Mouse (Mus musculus) layer of hippocampus, adult 11-12 months (tissue): ENCODE data around the gene Csnk2b.
A peak's percentile ranks its signal among the peaks of the same experiment; 100 is the strongest.

Experiments used
- DNase-seq: peaks from one replicate; pipeline ENCODE4 v3.0.0; 2022; ENCODE audit warnings: low spot score

The Csnk2b gene

DNA sequence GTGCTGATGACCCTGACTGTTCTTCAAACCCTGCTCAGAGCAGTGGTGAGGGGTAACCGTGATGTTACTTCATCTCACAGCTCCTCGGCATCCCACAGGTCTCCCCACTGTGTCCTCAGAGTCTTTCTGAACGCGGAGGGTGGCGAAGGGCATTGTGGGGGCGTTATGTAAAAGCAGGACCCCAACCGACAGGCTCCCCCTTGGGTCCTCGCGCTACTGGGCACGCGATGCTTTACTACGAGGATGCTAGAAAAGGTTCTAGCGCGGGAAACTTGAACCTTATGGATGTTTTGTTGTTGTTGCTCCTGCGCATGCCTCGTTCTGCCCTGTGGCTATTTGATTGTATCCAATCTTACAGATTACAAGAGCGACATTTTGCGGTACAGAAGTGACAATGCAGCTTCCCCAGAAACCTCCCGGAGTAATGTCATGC, at the start of gene Csnk2b:
Csnk2b (minus strand) TSS at position 183 of the 433 bp plus-strand sequence.
- peak; percentile 75 for DNase-seq

- DNase-seq = no peak
Measured at GRCm38 (mm10) chr17:35168541-35169207, 46.8 kb upstream of the Csnk2b start.

DNA sequence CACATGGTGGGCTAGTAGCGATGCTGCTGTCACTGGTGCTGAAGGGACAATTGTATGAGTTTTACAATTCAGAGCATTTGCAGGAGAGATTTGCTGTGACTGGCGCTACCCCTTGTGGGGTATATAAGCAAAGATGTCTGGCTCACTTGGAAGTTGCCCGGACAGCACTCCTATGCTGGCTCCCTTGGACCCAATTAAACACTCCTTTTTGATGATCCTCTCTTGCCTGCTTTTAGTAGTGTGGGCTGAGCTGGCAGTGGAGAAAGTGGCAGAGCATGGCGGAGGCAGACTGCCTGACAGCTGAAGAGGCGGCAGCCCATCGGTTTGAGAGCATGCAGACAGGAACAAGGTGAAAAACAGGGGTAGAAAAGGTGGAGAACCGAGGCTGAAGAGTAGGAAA, 45.9 kb upstream of the Csnk2b start:
- no peak for DNase-seq

GRCm38 (mm10) chr17:35166352-35167035, 44.6 kb upstream of the Csnk2b start:
- peak; percentile 85 for DNase-seq

DNA sequence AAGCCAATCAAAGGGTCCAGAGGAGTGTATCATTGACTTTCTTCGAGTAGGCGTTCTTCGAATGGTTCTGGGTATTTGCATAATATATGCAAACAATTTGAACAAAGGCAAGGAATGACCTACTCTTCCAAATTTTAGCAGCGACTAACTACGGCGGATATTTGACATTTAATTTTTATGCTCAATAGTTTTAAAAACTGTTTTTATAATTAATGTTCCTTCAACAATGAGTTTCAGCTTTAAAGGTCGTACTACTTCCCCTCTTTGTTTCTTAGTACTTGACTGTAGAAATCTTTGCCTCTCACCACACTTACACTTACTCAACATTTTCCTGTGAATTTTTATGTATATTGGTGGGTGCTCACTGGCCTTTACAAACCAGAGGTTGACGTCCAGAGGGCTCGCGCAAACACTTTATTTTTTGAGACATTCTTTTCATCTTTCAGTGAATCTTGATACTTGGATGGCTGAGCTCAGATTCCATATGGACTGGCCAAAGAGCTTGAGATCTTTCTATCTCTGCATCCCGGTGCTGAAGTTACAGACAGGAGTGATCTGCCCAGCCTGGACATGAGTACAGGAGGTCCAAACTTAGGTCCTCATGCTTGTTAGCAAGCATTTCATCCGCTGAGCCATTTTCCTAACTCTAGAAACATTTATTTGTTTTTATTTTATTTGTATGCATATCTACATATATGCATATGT, 43.8 kb upstream of the Csnk2b start:
- DNase-seq = no peak

GRCm38 (mm10) chr17:35164568-35165450, 43.0 kb upstream of the Csnk2b start, which contains the start of gene Prrc2a:
Gene Prrc2a (minus strand): TSS chr17:35164897.
- peak; percentile 99 for DNase-seq

DNA sequence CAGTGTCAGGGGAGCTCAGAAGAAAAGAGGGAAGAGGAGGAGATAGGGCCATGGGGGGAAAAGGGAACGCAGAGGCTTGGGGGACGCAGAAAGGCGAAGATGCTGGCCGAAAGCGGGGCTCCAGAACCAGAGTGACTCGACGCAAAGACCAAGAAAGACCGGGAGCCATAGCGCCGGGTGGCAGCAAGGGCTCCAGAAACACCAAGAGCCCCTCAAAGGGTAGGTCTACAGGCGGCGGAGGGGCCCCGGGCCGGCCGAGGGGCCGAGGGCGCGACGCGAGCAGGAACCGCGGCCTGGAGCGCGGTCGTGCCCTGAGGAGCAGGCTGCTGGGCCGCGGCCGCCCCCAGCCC, 42.3 kb upstream of the Csnk2b start:
- DNase-seq = no peak

- DNase-seq = no peak
Measured at GRCm38 (mm10) chr17:35163326-35164081, 41.7 kb upstream of the Csnk2b start.

DNA sequence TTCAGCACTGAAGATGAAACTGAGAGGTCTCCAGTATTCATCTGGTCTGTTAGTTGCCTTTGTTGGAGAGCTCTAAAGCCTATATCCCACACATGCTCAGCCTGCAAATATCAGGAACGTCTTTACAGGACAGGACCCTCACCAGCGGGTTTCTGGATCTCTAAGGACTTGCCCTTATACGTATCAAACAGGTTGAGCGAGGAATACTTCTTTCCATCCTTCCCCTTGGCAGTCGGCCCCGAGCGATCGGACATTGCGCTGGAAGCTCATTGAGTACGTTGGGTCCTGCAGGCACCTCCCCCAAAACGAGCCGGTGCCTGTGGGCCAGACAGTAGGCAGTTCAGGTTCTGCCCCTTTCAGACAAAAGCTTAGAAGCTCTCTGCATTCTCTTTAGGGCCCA, 40.9 kb upstream of the Csnk2b start:
- no peak for DNase-seq

DNA sequence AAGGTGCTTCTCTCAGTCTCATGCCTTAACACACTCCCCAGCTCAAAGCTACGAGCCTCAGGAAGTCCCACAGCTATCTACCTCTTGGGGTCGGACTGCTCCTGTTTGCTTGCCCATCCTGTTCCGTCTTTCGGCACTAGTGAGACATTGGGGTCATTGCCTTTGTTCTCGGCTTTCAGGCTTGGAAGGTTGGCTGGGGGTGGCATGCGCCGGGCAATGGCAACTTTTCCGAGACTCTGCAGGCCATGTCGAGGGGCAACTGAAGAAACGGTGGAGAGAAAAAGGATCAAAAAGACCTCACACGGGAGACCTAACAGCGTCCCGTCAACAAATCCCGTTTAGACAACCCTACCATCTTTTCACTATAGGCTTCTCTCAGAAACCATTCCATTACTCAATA, 40.3 kb upstream of the Csnk2b start:
- no peak for DNase-seq

GRCm38 (mm10) chr17:35161421-35161820, 39.6 kb upstream of the Csnk2b start:
- no peak for DNase-seq

- no peak for DNase-seq
Measured at GRCm38 (mm10) chr17:35159638-35160037, 37.8 kb upstream of the Csnk2b start.

- DNase-seq = no peak
Measured at GRCm38 (mm10) chr17:35158850-35159593, 37.2 kb upstream of the Csnk2b start.

DNA sequence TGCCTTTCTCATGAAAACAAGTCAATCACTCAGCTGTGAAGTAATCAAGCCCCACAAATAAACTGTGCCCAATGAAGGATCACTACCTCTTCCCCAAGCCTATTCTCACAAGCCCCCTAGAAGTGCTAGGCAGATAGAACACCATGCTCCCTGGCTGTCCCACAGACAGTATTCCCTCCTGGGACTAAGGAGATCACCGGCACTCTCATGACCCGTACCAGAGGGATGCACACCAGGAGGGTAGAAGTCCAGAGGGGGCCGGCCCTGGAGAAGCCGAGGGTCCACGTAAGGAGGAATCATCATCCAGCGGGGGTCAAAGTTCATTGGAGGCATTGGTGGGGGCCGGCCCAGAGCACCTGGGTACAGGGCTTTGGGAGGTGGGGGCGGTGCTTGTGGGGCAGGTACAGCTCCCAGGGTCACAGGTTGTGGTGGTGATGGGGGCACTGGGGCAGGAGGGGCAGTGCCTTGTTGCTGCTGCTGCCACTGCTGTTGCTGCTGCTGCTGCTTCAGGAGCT, 35.9 kb upstream of the Csnk2b start:
- DNase-seq = no peak

GRCm38 (mm10) chr17:35157254-35157653, 35.4 kb upstream of the Csnk2b start:
- no peak for DNase-seq

GRCm38 (mm10) chr17:35156461-35157200, 34.8 kb upstream of the Csnk2b start:
- DNase-seq = no peak

- DNase-seq = no peak
Measured at GRCm38 (mm10) chr17:35155451-35155850, 33.6 kb upstream of the Csnk2b start.

DNA sequence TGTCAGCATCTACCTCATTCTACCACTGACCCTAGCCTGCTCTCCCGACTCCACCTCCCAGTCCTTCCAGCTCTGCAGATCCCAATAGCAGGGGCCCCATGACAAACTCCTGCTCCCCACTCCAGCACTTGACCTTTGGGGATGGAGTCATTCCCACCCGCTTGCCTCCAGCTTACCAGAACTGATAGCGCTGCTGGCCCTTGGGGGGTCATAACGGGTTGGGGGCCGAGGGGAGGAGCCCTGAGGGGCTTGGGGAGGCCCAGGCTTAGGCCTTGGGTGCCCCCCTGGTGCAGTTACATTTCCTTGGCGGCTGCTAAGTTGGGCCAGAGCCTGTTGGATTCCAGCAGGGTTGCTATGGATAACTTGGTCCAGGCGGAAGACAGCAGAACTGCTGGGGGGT, 32.8 kb upstream of the Csnk2b start:
- no peak for DNase-seq

DNA sequence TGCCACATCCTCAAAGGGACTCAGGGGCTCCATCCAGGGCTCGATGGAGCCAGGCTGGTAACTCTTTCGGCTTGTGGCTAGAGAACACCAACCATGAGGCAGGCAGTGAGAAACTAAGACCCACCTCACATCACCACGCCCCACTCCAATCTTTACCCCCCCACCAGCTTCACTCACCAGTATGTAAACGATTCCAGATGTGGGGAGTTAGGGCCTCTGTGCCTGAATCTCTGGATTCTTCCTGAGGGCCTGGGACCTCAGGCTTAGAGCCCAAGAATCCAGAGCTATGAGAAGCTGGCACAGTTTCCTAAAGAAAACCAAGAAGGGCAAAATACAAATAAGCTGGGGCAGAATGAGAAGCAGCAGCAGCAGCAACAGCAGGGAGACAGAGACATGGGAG, 32.1 kb upstream of the Csnk2b start:
- no peak for DNase-seq

- DNase-seq = no peak
Measured at GRCm38 (mm10) chr17:35153077-35153476, 31.2 kb upstream of the Csnk2b start.
